Comparison of ENCODE assay signal across 11 mouse cellular contexts in the genomic region with DNA sequence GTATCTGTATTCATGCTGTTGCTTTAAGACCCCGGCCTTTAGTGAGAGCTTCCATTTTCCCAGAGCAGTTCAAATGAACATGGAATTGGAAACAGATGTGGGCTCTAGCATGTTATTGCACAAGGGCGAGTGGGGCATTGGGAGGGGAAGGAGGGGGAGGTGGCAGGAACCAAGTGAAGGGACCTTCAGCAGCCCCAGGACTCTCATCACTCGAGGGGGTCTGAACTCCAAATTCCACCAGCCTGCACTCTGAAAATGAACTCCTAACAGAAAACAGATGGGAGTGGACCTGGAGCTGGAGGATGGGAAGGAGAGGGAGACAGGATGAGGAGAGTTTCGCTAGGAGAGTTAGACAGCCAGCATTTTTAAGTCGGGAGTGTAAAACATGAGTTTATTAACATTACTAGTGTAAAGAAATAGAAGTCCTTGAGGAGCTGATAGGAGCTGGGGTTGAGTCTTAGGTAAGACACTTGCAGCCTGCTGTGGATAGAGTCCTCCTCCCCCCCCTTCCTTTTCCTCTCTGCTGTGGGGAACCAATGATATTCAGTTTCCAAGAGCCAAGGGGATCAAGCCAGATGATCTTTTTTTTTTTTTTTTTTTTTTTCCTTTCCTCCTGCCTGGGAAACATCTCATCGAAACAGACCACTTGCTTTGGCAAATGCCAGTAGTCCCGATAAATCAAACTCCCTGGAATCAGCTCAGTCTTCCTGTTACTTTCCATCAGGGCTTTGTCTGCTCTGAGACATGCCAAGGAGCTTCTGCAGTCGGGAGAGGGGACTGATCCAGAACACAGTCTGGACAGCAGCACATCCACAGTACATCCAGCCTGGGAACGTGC.
A peak's percentile ranks its signal among the peaks of the same experiment; 100 is the strongest.
DNase-seq lines count a peak whose midpoint lies in the region; ATAC-seq lines count a peak whose summit lies in the region.
"Had no signal": no experiment of that assay in that cellular context is flagged by ENCODE, and none has a peak within 500 bp of the region (broad histone marks: within the 10 kb centered on the region; RNA-seq: fewer than 3 reads in every experiment).

No protein-coding gene starts in this region.

- H3K9me3 ChIP-seq in kidney, embryonic 16.5 days (ENCODE audit: low read length), result no peaks in the 10 kb centered on the region
- no peaks in the 10 kb centered on the region for H3K9me3 ChIP-seq in limb, embryonic 13.5 days
- H3K9me3 ChIP-seq in midbrain, embryonic 13.5 days, result no peaks in the 10 kb centered on the region
- no peaks in the 10 kb centered on the region for H3K9me3 ChIP-seq in forebrain, embryonic 15.5 days
- H3K9me3 ChIP-seq: forebrain, embryonic 13.5 days; lung, embryonic 15.5 days; neural tube, embryonic 13.5 days had no signal

- no peak overlapping the region for H3K4me3 ChIP-seq in kidney, embryonic 16.5 days (ENCODE audit: low read length)
- H3K4me3 ChIP-seq in limb, embryonic 13.5 days, result peak overlapping the region; percentile 17
- no peak overlapping the region for H3K4me3 ChIP-seq in midbrain, embryonic 13.5 days (replicated peaks)
- no peak overlapping the region for H3K4me3 ChIP-seq in forebrain, embryonic 15.5 days
- H3K4me3 ChIP-seq: forebrain, embryonic 13.5 days; lung, embryonic 15.5 days; neural tube, embryonic 13.5 days had no signal

- H3K27ac ChIP-seq in kidney, embryonic 16.5 days (ENCODE audit: low read length), result no peak overlapping the region
- H3K27ac ChIP-seq in limb, embryonic 13.5 days, result peak overlapping the region; percentile 93
- H3K27ac ChIP-seq in midbrain, embryonic 13.5 days, result no peak overlapping the region
- H3K27ac ChIP-seq in forebrain, embryonic 15.5 days (replicated peaks), result no peak overlapping the region
- H3K27ac ChIP-seq: forebrain, embryonic 13.5 days; lung, embryonic 15.5 days; neural tube, embryonic 13.5 days had no signal

- peaks cover 6% of the 10 kb centered on the region; the same call in 1 of the 2 replicates for H3K4me1 ChIP-seq in kidney, embryonic 16.5 days (ENCODE audit: insufficient read depth, low read length)
- peaks cover 37% of the 10 kb centered on the region for H3K4me1 ChIP-seq in limb, embryonic 13.5 days
- no peaks in the 10 kb centered on the region for H3K4me1 ChIP-seq in midbrain, embryonic 13.5 days (replicated peaks)
- H3K4me1 ChIP-seq in forebrain, embryonic 15.5 days, result no peaks in the 10 kb centered on the region
- H3K4me1 ChIP-seq: forebrain, embryonic 13.5 days; lung, embryonic 15.5 days; neural tube, embryonic 13.5 days had no signal

- H3K27me3 ChIP-seq in kidney, embryonic 16.5 days (ENCODE audit: insufficient read depth, low read length), result no peaks in the 10 kb centered on the region
- no peaks in the 10 kb centered on the region for H3K27me3 ChIP-seq in limb, embryonic 13.5 days
- H3K27me3 ChIP-seq in midbrain, embryonic 13.5 days, result no peaks in the 10 kb centered on the region
- H3K27me3 ChIP-seq in forebrain, embryonic 15.5 days, result no peaks in the 10 kb centered on the region
- H3K27me3 ChIP-seq: forebrain, embryonic 13.5 days; lung, embryonic 15.5 days; neural tube, embryonic 13.5 days had no signal

- peak; percentile 34 for DNase-seq in kidney, adult 9 months
- DNase-seq in embryo, embryonic 11.5 days (ENCODE audit: low read depth, low spot score), result peak; percentile 74
- DNase-seq in heart, adult 8-10 months (ENCODE audit: low spot score), result peak; percentile 37
- no peak for DNase-seq in left cerebral cortex, adult 8-10 months (ENCODE audit: low spot score in 2 of 2)

- no peak overlapping the region for H3K4me2 ChIP-seq in kidney, embryonic 16.5 days (replicated peaks; ENCODE audit: low read depth, low read length)
- H3K4me2 ChIP-seq in limb, embryonic 13.5 days (replicated peaks), result peak overlapping the region; percentile 51
- H3K4me2 ChIP-seq in midbrain, embryonic 13.5 days (replicated peaks), result no peak overlapping the region
- no peak overlapping the region for H3K4me2 ChIP-seq in forebrain, embryonic 15.5 days (replicated peaks)
- H3K4me2 ChIP-seq: forebrain, embryonic 13.5 days; lung, embryonic 15.5 days; neural tube, embryonic 13.5 days had no signal

- WGBS in kidney, embryonic 16.5 days, result 34% methylated on average over 9 of the region's 9 CpGs
- WGBS in limb, embryonic 13.5 days, result 10% methylated on average over 9 of the region's 9 CpGs
- WGBS in midbrain, embryonic 13.5 days, result 75% methylated on average over 9 of the region's 9 CpGs
- 73% methylated on average over 9 of the region's 9 CpGs for WGBS in forebrain, embryonic 15.5 days

- H3K9ac ChIP-seq in kidney, embryonic 16.5 days (replicated peaks; ENCODE audit: low read length), result no peak overlapping the region
- no peak overlapping the region for H3K9ac ChIP-seq in limb, embryonic 13.5 days
- H3K9ac ChIP-seq in midbrain, embryonic 13.5 days (replicated peaks), result no peak overlapping the region
- H3K9ac ChIP-seq in forebrain, embryonic 15.5 days (replicated peaks), result no peak overlapping the region
- H3K9ac ChIP-seq: forebrain, embryonic 13.5 days; lung, embryonic 15.5 days; neural tube, embryonic 13.5 days had no signal

- no peak for ATAC-seq in kidney, embryonic 16.5 days (ENCODE audit: low FRiP score, low TSS enrichment)
- ATAC-seq in limb, embryonic 13.5 days (ENCODE audit: low FRiP score, low read depth), result peak; percentile 94
- no peak for ATAC-seq in midbrain, embryonic 13.5 days
- ATAC-seq in forebrain, embryonic 15.5 days (replicated peaks), result no peak
- ATAC-seq: forebrain, embryonic 13.5 days had no signal

- H3K36me3 ChIP-seq in kidney, embryonic 16.5 days (ENCODE audit: insufficient read depth, low read length), result no peaks in the 10 kb centered on the region
- H3K36me3 ChIP-seq in limb, embryonic 13.5 days, result no peaks in the 10 kb centered on the region
- no peaks in the 10 kb centered on the region for H3K36me3 ChIP-seq in midbrain, embryonic 13.5 days
- no peaks in the 10 kb centered on the region for H3K36me3 ChIP-seq in forebrain, embryonic 15.5 days
- H3K36me3 ChIP-seq: lung, embryonic 15.5 days; neural tube, embryonic 13.5 days had no signal

Comparison
In these comparisons a context has a peak if more than half of its experiments do, and no peak if none do; other contexts are left out.
1. DNase-seq: peak in kidney, adult 9 months (single experiment), embryo, embryonic 11.5 days (single experiment) and heart, adult 8-10 months (single experiment); none in left cerebral cortex, adult 8-10 months (0 of 2).